Mouse (Mus musculus) olfactory bulb, adult 2 months (tissue): Measurements from ENCODE around the gene Jakmip3.

Experiments used
- CTCF ChIP-seq: fragments of 200-500 bp; IDR thresholded peaks from 2 replicates; pipeline ENCODE4 v1.5.1; 2012; ENCODE audit warnings: low read depth, mild to moderate bottlenecking, low read length, moderate library complexity; ENCODE audit not compliant: insufficient read depth
- POLR2A ChIP-seq: fragments of 200-500 bp; IDR thresholded peaks from 2 replicates; pipeline ENCODE4 v1.6.1; 2012; ENCODE audit warnings: mild to moderate bottlenecking, low read depth, low read length, moderate library complexity; ENCODE audit not compliant: insufficient read depth

DNA sequence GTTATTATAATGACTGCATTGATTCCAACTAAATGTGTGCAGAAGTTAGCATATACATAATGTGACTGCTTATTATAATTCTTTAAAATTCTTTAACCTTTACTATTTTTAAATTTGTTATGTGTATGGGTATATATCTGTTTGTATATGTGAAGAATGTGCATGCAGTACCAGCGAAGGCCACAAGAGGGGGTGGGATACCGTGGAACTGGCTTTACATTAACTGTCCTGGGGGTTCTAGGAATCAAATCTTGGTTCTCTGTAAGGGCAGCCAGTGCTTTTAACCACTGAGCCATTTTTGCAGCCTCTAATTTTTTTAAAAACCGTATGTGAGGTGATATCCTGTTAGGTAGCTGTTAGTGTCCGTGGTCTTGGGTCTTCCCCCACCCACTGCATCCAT is 140.2 kb downstream of the Jakmip3 start:
- no peak for TF ChIP-seq CTCF
- TF ChIP-seq POLR2A: no peak
